Mouse (Mus musculus) layer of hippocampus, adult 2 months (tissue): Measurements from ENCODE around the gene Dpp6. TPM values are rescaled to one million over a fixed set of nuclear protein-coding genes. Genes with fewer than 3 reads are reported as not detected.

Experiments
- DNase-seq, 2 experiments: peaks; one replicate each; pipeline ENCODE4 v3.0.0; 2022; ENCODE audit warnings: low spot score in 2 of 2
- H3K27ac ChIP-seq: fragments of 200-600 bp; 2 replicates; pipeline ENCODE4 v1.8.1; 2022
- H3K4me3 ChIP-seq: fragments of 200-600 bp; 2 replicates; pipeline ENCODE4 v1.8.1; 2022; ENCODE audit warnings: mild to moderate bottlenecking
- CTCF ChIP-seq: fragments of 200-600 bp; conservative IDR thresholded peaks from 2 replicates; pipeline ENCODE4 v1.8.1; 2022; ENCODE audit warnings: antibody characterized with exemption, mild to moderate bottlenecking, moderate library complexity
- total RNA-seq, 2 experiments: library from RNA; stranded (reverse); gene quantifications; 2 replicates each; pipeline ENCODE4 v1.2.3; 2021

Gene Dpp6
- total RNA-seq, 2 experiments from 2014 or later: 261 to 270 TPM

- TF ChIP-seq CTCF: no peak
- peak in 1 of 2 experiments; percentile 6 for DNase-seq
- Histone ChIP-seq H3K4me3 (no peak overlapping the region), H3K27ac (0 out of 2 replicates have a peak overlapping the region, but pooled peaks have one; percentile 28)
Observed at GRCm38 (mm10) chr5:27133196-27133595, 316.2 kb downstream of the Dpp6 start.

DNA sequence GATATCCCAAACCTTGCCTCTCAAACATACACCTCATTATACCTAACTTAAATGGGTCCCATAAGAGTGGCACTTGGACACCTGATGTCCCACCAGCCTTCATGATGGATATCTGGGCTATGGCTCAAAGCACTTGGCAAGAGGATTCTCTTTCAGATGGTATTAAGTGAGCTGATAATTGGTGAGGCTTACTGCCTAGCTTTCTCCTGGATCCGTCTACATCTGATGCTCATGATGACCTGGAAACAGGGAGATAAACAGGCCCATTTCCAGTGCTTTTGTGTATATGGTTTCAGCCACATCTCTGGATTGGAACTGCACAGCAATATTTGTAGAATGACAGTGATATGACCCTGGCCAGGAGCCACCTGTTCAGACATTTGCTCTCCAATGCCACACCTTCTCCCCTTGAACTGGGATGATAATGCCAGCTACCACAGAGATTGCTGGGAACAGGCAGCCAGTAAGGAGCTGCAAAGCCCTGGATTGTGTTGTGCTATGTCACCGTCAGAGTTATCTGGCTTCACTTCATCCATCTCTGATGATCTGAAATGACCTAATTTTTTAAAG, 317.5 kb downstream of the Dpp6 start:
- DNase-seq: no peak
- no peak for TF ChIP-seq CTCF
- H3K27ac ChIP-seq: no peak overlapping the region
- no peak overlapping the region for H3K4me3 ChIP-seq

DNA sequence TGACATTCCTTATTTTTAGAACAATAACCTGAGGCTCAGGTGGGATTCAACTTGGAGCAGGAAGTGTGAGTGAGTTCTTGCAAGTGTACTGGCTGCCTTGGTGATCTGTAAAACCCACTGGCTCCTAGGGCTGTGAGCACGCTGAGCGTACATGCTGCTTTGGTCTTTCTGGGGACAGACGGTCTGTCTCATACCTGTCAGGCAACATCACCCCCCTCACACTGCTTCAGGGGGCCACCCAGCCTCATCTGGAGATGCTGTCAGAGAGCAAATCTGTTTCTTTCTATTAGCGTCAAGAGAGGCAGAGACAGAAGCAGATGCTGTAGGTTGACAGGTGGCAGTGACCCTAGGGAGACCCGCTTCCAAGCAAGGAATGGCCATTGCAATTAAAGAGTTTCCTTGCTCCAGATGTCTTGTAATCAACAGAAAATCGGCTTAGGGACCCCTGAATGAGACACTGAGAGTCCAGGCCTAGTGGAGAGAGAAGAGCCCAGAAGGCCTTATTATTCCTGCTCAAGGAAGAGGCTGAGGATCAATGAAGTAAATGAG, 330.5 kb downstream of the Dpp6 start:
- no peak overlapping the region for H3K27ac ChIP-seq
- DNase-seq: no peak
- no peak overlapping the region for H3K4me3 ChIP-seq
- TF ChIP-seq CTCF: no peak

GRCm38 (mm10) chr5:27151017-27151416, 334.0 kb downstream of the Dpp6 start:
- TF ChIP-seq CTCF: no peak
- no peak for DNase-seq
- no peak overlapping the region for H3K27ac ChIP-seq
- no peak overlapping the region for H3K4me3 ChIP-seq

DNA sequence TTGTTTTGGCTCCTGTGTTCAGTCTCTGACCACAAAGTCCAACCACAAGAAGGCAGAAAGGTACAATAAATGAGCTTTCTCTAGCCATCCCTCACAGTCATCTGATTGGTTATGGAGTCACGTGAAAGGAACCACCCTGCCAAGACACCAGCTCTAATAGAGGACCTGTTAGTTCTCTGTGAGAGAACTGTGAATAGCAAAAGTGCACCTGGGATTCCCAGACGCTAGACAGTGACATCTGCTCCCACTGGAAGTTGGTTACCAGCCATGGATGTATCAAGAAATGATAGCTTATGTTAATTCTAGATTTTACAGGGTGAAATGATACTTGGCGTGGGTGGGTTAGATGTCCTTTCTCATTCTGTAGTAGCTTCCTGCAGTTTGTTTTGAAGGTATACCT, 338.7 kb downstream of the Dpp6 start:
- DNase-seq: no peak
- no peak overlapping the region for H3K4me3 ChIP-seq
- H3K27ac ChIP-seq: no peak overlapping the region
- TF ChIP-seq CTCF: no peak

DNA sequence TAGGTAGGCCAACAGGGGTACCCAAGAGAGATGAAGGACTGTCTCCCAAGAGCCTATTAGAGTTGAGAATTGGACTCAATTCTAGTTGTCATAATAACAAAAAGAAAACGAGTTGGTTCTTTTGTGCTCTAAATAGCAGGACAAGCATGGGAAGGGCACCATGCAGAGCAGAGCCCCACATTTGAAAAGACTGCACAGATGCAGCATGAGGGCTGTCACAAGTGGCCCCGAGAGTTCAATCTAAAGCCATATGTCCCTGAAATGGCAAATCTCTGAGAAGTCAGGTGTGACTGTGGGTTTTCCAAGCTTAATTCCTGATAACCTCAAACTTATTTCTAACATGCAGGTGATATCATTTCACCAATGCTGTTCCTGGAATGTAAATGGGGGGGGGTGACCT, 339.4 kb downstream of the Dpp6 start:
- no peak for DNase-seq
- TF ChIP-seq CTCF: no peak
- Histone ChIP-seq H3K4me3 (no peak overlapping the region), H3K27ac (no peak overlapping the region)

DNA sequence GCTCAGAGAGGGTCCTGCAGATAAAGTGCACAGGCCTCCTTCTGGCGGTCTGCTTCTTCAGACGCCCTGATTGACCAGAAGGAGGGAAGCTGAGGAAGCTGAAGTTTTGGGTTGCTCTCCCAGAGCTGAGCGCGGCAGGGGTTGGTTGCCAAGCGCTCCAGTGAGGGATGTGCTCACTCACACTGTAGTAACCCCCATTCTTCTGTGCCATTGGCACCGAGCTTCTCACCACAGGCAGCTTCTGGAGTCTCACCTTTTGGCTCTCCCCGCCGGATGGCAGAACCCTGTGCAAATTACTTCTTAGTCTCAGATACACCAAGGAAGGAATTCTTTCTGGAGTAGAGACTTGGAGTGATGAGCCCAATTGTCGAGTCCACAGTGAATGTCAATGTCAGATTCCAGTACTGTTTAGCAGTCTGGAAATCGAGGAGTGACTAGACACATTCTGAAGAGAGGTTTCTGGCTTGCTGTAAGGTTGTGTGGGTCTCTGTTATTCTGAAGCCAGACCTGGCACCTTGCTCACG, 344.2 kb downstream of the Dpp6 start:
- no peak for TF ChIP-seq CTCF
- Histone ChIP-seq H3K27ac (no peak overlapping the region), H3K4me3 (no peak overlapping the region)
- DNase-seq: peak in 1 of 2 experiments; percentile 14

- no peak for DNase-seq
- no peak for TF ChIP-seq CTCF
- Histone ChIP-seq H3K4me3 (no peak overlapping the region), H3K27ac (no peak overlapping the region)
Observed at GRCm38 (mm10) chr5:27168550-27168949, 351.5 kb downstream of the Dpp6 start.

- no peak for TF ChIP-seq CTCF
- H3K4me3 ChIP-seq: no peak overlapping the region
- DNase-seq: no peak
- no peak overlapping the region for H3K27ac ChIP-seq
Observed at GRCm38 (mm10) chr5:27184963-27185362, 368.0 kb downstream of the Dpp6 start.

DNA sequence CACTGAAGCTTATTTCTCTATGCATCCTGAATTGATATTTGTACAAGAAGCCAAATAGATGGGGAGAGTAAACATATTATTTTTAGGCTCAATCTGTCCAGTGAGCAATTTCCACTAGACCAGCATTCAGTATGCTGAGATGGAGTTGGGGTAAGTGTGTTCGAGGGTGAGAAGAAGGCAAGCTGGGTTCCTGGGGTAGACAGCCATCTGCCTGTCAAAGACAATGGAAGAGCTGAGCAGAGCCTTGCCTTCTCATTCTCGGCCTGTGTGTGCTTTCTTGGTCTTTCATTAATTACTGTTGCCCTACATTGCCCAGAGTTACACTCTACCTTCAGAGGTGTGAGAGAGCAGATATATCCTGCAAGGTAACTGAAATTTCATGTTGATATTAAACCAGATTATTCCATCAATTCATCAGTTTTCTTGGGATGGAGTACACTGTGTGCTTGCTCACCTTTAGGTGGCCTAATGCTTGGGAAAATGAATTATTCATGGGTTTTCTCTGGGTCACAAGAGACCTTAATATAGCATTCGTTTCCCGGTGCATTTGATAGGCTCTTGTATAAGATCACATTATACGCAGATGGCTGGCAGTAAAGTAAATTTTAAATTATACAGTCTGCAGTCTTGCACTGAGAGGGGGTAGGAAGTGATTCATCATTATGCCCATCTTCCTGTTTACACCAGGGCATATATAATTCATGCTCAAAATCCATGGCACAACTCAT, 374.4 kb downstream of the Dpp6 start:
- no peak overlapping the region for H3K27ac ChIP-seq
- no peak overlapping the region for H3K4me3 ChIP-seq
- no peak for TF ChIP-seq CTCF
- DNase-seq: no peak

DNA sequence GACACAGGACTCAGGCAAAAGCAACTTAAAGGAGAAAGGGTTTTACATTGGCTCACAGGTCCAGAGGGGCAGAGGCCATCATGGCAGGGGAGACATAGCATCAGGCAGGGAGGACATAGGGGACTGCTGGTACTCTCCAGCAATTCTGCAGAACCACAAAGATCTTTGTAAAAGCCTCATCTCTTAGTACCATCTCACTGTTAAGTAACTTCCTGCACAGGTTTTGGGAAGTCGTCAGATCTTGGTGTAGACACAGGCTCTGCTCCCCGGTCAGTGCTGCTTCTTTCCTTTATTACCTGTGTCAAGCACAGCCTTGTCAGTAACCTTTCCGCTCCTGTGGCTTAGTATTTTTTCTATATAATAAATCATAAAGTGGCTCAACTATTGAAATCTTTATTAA, 377.2 kb downstream of the Dpp6 start:
- no peak for DNase-seq
- Histone ChIP-seq H3K4me3 (no peak overlapping the region), H3K27ac (no peak overlapping the region)
- TF ChIP-seq CTCF: no peak

- no peak overlapping the region for H3K27ac ChIP-seq
- TF ChIP-seq CTCF: no peak
- DNase-seq: no peak
- no peak overlapping the region for H3K4me3 ChIP-seq
Observed at GRCm38 (mm10) chr5:27194975-27195374, 378.0 kb downstream of the Dpp6 start.

DNA sequence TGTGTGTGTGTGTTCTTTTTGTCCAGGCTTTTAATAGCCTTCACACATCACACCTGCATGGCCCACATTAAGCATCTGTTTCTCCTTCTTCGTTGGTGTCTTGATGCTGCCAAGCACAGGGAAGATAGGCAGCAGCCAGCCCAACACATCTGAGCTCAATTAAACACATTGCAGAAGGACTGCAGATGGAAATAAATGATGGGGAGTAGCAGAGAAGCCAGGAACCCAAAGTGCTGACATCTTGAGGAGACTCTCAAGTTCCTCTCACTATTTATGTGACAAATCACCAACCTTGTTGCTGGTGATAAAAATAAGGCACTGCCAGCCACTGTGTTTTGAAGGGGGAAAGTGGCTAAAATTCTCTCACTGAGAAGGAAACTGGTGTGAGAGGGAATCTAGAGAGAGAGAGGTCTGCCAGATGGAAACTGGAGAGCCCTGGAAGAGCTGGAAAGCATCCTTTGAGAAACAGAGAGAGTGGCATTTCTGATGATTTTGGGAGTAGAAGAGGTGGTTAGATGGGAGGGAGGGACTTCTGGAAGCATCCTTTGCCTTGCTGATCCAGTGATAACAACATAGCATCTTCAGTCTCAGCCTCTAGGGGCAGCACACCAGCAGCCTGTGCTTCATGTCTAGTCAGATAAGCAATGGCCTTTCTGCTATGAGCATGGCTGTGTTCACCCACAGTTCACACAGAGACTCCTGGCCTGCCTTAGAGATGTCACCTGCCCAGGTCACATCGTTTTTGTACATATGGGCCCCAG, 383.8 kb downstream of the Dpp6 start:
- TF ChIP-seq CTCF: peak; percentile 64
- peak overlapping the region; percentile 59 for H3K27ac ChIP-seq
- H3K4me3 ChIP-seq: no peak overlapping the region
- DNase-seq: peak; percentile 23 to 34
